Mouse (Mus musculus) c-Kit-positive CD71-positive TER-119-positive erythroid progenitor cells, embryonic 14.5 days (primary cell): ENCODE data around the gene Abhd14a.
"Not testable (repeated sequence)": the region's sequence is repeated elsewhere in the genome, so short reads cannot be mapped to it uniquely, and the experiment has no call there.

Experiments
- DNase-seq: peaks from one replicate; pipeline ENCODE4 v3.0.0-alpha.2; 2013; ENCODE audit warnings: low spot score

Abhd14a gene

GRCm38 (mm10) chr9:106447348-106447747, at the start of gene Abhd14a, which contains the start of gene Abhd14b:
Gene Abhd14a, minus strand, starts transcription at chr9:106447678.
Gene Abhd14b, plus strand, starts transcription at chr9:106447459.
- DNase-seq = peak; percentile 64

- not testable (repeated sequence) for DNase-seq
Measured at GRCm38 (mm10) chr9:106487602-106488001, 40.1 kb upstream of the Abhd14a start.

GRCm38 (mm10) chr9:106485076-106485475, 37.6 kb upstream of the Abhd14a start:
- no peak for DNase-seq

- no peak for DNase-seq
Measured at GRCm38 (mm10) chr9:106483606-106484005, 36.1 kb upstream of the Abhd14a start.

- no peak for DNase-seq
Measured at GRCm38 (mm10) chr9:106483136-106483535, 35.7 kb upstream of the Abhd14a start.

- no peak for DNase-seq
Measured at GRCm38 (mm10) chr9:106482578-106483115, 35.2 kb upstream of the Abhd14a start.

GRCm38 (mm10) chr9:106481676-106482075, 34.2 kb upstream of the Abhd14a start:
- DNase-seq = no peak

GRCm38 (mm10) chr9:106481075-106481474, 33.6 kb upstream of the Abhd14a start:
- DNase-seq = no peak

GRCm38 (mm10) chr9:106480541-106480940, 33.1 kb upstream of the Abhd14a start:
- DNase-seq = no peak

- DNase-seq = no peak
Measured at GRCm38 (mm10) chr9:106478101-106478500, 30.6 kb upstream of the Abhd14a start.

GRCm38 (mm10) chr9:106477649-106478048, 30.2 kb upstream of the Abhd14a start:
- no peak for DNase-seq

GRCm38 (mm10) chr9:106476924-106477484, 29.5 kb upstream of the Abhd14a start, which contains the start of gene Parp3:
Gene Parp3, minus strand, starts transcription at chr9:106476949.
- DNase-seq = peak; percentile 99

- DNase-seq = no peak
Measured at GRCm38 (mm10) chr9:106476002-106476923, 28.8 kb upstream of the Abhd14a start.

- DNase-seq = no peak
Measured at GRCm38 (mm10) chr9:106475663-106476001, 28.2 kb upstream of the Abhd14a start, which contains the start of gene Rrp9. Gene Rrp9, plus strand, starts transcription at chr9:106475963.

- no peak for DNase-seq
Measured at GRCm38 (mm10) chr9:106475046-106475445, 27.6 kb upstream of the Abhd14a start.

- DNase-seq = peak; percentile 64
Measured at GRCm38 (mm10) chr9:106474456-106474855, 27.0 kb upstream of the Abhd14a start.

- DNase-seq = no peak
Measured at GRCm38 (mm10) chr9:106473753-106474105, 26.3 kb upstream of the Abhd14a start.

GRCm38 (mm10) chr9:106473081-106473752, 25.7 kb upstream of the Abhd14a start:
- no peak for DNase-seq

- DNase-seq = no peak
Measured at GRCm38 (mm10) chr9:106472321-106472720, 24.8 kb upstream of the Abhd14a start.

- DNase-seq = no peak
Measured at GRCm38 (mm10) chr9:106471892-106472291, 24.4 kb upstream of the Abhd14a start.

- DNase-seq = no peak
Measured at GRCm38 (mm10) chr9:106470991-106471750, 23.7 kb upstream of the Abhd14a start.

GRCm38 (mm10) chr9:106469776-106470175, 22.3 kb upstream of the Abhd14a start:
- no peak for DNase-seq
